Mouse (Mus musculus) regulatory T cell (primary cell): ENCODE measurements at regions not wholly inside any gene's neighbourhood (a gene's known extent, or its start where the extent isn't known, plus 50 kb on each side); places are given as distances from the start of the nearest gene placed in this dataset.
"Not testable (repeated sequence)": the region's sequence is repeated elsewhere in the genome, so short reads cannot be mapped to it uniquely, and the experiment has no call there.

Source experiments
- in situ Hi-C: fragments of 300-600 bp; cut with MboI, MseI; formaldehyde crosslinking; loops from one replicate; pipeline ENCODE4 v1.15.1; 2025; ENCODE audit warnings: high pct_unique_total_duplicates

DNA sequence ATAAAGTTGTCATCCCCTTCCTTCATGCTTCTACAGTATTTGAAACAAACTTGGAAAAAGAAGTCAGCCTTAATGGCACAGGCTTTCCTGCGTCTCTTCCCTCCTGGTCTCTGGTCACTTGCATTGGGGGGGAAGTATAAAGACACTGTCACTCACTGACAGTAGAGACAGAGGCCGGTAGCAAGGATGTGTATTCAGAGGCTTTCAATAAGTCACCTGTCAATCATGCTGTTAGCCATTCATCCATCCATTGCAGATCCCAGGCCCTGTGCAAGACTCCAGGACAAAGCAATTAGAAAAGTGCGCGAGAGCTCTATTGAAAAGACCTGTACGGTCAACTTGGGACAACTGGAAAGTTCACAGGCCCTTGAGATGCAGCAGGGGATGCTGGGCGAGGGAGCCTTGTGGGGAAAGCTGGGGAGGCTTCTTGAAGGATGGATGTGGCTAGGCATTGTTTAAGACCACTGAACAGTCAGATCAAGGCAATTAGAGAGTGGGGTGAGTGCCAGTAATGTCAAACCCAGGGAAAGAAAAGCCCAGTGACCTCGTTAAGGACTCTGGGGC is 212.0 kb downstream of the Pten start:
- in situ Hi-C loops: no loop called here

DNA sequence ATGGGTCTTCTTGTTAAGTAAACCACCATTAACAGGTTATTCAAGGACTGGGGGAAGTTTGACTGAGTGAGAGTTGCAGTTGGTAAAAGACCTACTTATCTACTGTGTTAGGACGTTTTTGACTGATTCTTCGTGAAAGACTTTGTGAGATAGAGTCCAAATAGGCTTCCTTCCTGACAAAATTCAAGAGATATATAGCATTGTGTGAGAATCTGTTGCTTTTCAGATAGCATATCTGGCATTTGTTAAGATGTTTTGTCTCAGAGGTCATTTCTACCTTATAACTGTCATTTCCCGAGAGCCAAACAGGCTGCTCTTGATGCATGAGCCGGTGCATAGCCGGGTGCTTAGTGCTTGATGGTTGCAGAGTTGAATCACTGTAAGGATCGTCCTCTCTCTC is 214.8 kb downstream of the Pten start:
- in situ Hi-C loops: no loop called here

DNA sequence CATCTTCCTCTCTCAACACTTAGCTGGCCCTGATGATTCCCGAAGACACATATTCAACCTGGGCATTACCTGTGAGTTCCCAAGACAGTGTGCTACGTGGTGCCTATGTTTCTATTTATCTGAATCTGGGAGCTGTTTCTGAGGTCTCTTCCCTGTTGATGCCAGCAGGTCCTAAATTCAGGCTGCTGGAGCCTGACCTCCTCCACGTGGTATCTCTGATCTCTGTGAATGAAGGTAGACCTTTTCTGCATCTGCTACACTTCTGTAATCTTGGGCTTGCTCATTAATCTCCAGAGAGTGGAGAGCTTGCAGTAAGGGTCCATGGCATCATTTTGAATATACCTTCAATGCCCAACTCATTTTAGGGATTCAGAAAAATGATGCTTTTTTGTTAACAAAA is 215.8 kb downstream of the Pten start:
- in situ Hi-C loops: no loop called here

- in situ Hi-C loops: no loop called here
These were observed 217.5 kb downstream of the Pten start for GRCm38 (mm10) chr19:32974778-32975240.

GRCm38 (mm10) chr19:32975303-32975702 is 218.0 kb downstream of the Pten start:
- in situ Hi-C loops: no loop called here

- in situ Hi-C loops: no loop called here
These were observed 219.2 kb downstream of the Pten start for GRCm38 (mm10) chr19:32976507-32976906.

DNA sequence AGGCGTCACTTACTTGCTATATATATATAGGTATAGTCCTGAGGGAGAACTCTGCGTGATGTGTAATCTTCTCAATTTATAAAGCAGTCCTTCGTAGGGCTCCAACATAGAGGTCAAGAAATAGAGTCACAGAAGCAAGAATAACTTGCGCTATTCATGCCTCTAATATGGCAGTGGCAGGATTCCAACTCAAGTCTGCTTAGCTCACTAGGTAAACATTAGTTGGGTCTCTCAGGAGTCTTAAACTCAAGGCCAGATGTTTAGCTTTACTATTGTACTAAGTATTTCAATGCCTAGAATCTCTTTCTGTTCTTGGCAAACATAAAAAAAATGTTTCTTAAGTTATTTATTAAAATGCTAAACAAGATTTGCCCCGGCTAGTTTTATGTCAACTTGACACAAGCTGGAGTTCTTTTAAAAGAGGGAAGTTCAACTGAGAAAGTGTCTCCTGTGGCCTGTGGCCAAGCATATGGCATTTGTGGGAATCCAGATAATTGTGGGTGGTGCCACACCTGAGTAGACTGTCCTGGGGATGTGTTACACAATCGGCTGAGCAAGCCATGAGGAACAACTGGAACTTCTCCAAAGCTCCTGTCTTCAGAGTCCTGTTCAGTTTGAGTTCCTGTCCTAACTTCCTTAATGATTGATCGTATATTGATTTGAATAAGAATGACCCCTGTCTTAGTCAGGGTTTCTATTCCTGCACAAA is 220.9 kb downstream of the Pten start:
- in situ Hi-C loops: no loop called here

DNA sequence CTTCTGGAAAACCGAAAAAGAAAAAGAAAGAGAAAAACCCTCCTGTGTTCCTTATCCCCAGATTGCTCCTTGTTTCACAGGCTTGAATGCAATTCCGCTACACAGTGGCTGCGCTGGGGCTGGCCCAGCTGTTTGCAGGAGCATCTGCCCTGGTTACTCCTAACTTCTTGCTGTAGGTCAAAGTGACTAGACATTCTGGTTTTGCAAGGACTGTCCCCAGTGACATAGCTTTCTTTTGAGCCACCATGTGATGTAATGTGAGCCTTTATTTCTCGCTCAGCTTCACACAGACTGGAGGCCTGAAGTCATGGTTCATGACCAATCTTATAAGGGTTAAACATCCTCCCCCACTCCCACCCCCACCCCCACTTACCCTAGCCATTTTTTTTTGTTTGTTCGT is 222.8 kb downstream of the Pten start:
- in situ Hi-C loops: no loop called here

GRCm38 (mm10) chr19:32988713-32989112 is 231.4 kb downstream of the Pten start:
- in situ Hi-C loops: no loop called here

DNA sequence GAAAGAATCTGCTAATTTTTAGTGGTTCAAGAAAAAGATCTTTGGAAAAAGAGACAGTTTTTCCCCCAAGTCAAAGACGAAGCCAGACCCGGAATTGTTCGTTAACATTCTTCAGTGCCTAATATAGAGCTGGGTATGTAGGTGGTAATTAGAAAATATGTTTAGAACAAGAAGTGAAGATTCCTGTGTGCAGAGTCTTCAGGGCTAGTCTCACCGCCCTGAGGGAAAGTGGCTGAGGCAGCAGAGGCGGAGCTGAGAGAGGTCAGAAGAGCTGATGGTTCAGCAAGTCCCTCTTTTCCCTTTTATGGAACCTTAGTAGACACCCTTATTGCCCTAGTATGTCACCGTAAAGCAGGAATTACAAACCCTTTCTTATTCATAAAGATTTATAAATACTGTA is 232.0 kb downstream of the Pten start:
- in situ Hi-C loops: no loop called here

DNA sequence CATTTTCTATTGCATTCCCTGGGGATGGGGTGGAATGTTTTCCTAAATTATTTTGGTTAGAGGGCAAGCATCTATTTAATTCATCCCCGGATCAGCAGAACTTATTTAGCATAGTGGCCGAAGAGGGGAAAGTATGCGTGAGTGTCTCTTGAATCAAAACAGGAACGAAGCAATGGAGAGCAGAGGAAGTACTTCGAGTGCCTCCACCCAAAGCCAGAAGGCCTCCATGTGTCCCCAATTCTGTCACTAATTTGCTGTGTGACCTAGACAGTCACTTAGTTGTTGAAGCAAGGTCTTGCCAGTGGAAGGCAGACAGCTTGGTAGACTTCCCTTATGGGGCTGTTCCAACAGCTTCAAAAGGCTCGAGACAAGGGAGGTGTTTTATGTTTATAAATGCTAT is 233.3 kb downstream of the Pten start:
- in situ Hi-C loops: loop anchor here (10.0 kb wide), 1 partner anchor 234 kb away; no protein-coding TSS in a partner anchor

DNA sequence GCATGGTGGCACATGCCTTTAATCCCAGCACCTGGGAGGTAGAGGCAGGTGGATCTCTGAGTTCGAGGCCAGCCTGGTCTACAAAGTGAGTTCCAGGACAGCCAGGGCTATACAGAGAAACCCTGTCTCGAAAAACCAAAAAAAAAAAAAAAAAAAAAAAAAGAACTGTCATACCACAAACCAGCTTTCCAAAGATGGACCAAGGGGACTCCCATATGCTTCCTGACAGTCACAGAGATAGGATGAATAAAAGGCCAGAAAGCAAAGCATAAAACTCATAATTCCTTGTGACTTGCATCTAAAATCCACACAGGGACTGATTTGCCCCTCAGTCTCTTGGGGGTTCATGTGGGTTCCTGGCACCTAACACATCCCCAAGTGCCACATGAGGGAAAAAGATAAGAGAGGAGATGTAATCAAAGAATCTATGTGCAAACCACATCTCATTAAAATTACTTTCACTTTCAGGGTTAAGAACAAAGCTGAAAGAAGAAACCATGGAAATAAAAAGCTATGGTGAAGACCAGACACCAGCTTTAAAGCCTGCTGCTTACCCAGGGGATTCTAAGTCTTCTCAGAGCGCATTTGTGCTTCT is 241.4 kb downstream of the Pten start:
- in situ Hi-C loops: loop anchor here (10.0 kb wide), 1 partner anchor 226 kb away; no protein-coding TSS in a partner anchor

- in situ Hi-C loops: no loop called here
These were observed 250.3 kb downstream of the Pten start for GRCm38 (mm10) chr19:33007582-33007981.

- in situ Hi-C loops: no loop called here
These were observed 250.8 kb downstream of the Pten start for GRCm38 (mm10) chr19:33008076-33008475.

- in situ Hi-C loops: no loop called here
These were observed 251.5 kb downstream of the Pten start for GRCm38 (mm10) chr19:33008794-33009193.

DNA sequence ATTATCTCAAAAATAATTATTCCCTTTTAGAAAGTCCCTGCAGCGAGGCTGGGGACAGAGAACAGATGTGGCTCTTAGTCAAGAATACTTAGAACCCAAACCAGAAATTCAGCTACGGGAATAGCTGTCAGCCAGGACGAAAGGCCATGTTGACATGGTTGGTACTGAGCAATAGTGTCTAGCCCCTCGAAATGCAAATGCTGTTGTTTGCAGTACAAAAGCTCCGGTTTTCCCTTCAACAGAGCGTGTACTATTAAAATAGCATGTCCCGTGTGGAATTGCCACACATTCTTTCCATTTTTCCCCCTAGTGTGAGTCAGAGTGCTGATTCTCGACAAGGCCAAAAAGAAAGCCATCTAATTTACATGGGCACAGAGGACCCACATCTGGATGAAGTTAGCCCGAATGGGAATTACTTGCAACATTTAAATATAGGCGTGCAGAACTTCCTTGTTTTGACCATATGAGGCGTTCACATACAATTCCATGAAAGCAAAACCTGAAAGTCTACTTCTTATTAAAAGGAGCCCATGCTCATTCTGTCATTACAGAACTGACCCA is 253.7 kb downstream of the Pten start:
- in situ Hi-C loops: no loop called here

DNA sequence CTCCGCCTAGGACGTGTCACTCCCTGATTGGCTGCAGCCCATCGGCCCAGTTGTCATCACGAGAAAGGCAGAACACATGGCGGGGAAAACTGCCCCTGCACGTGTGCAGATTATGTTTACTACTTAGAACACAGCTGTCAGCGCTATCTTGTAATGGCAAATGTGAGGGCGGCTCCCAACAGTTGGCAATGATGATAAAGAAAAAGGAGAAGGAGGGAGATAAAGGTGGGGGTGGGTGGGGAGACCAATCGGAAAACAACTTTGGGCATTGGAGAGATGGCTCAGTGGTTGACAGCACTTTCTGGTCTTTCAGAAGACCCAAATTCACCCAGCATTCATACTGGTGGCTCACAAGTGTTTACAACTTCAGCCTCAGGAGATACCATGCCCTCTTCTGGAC is 257.6 kb downstream of the Pten start:
- in situ Hi-C loops: not testable (repeated sequence)

DNA sequence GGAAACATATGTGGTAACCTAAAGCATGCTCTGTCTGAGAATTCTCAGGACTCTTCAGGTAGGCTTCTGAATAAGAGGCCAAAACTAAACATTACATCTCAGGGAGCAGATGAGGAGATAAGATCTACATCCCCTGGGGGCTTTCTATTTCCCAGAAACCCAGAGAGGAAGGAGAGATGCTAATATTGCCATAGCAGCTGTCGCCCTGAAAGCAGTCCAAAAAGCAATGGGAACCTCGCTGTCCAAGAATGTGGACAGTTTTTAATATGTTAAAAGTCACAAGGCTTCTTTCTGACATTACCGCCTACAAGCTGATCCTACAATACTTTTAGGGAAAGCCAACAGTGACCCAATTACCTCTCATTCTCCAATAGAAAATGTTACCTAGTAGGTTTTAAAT is 263.9 kb downstream of the Pten start:
- in situ Hi-C loops: no loop called here

DNA sequence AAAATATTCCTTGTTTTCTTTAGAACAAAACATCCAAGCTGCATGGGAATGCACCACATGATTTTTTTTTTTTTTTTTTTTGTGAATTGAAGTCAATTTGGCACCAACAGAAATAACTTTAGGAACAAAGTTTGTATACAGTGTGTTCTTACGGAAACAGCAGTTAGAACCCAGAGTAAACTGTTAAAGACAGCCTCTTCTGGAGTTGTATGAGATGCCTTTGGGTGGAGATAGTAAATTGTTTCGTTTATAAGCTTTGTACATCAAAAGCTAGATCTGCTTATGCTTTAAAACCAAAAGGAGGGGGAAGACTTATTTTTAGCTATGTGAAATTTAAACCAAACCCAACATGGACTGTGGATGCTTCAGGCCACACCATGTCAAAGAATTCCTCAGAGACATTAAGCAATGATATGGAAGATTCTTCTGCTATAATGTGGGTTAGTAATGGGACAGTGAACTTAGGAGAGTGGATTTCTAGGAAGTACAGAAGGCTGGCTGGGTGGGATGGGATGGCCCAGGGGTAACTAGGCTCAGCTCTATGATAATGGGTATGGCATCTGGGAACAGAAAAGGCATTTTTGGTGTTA is 265.6 kb downstream of the Pten start:
- in situ Hi-C loops: no loop called here

- in situ Hi-C loops: no loop called here
These were observed 272.6 kb downstream of the Pten start for GRCm38 (mm10) chr19:33029688-33030444.

- in situ Hi-C loops: no loop called here
These were observed 283.2 kb downstream of the Pten start for GRCm38 (mm10) chr19:33040512-33040911.

GRCm38 (mm10) chr19:33040991-33041390 is 283.7 kb downstream of the Pten start:
- in situ Hi-C loops: no loop called here
